Mouse (Mus musculus) embryonic facial prominence, embryonic 11.5 days (tissue): ENCODE measurements around the gene Sdk1. TPM values are rescaled to one million over a fixed set of nuclear protein-coding genes. Genes with fewer than 3 reads are reported as not detected.

ENCODE experiments used
- ATAC-seq: fragments of 200-750 bp; cut with Nextera tagmentation; replicated peaks from 2 replicates; pipeline ENCODE4 v1.8.0; 2017; ENCODE audit warnings: low read depth; ENCODE audit not compliant: insufficient number of reproducible peaks, low FRiP score, low TSS enrichment
- DNase-seq: peaks from one replicate; pipeline ENCODE4 v3.0.0-alpha.2; 2015; ENCODE audit warnings: low spot score
- H3K27ac ChIP-seq: fragments of 300-500 bp; sonication (generic); replicated peaks from 2 replicates; pipeline ENCODE4 v1.5.1; 2014; ENCODE audit warnings: mild to moderate bottlenecking, low read depth, low read length, control low read depth
- H3K27me3 ChIP-seq: fragments of 300-500 bp; sonication (generic); 2 replicates; pipeline ENCODE4 v1.6.1; 2014; ENCODE audit warnings: mild to moderate bottlenecking, low read length, moderate library complexity, mixed read lengths; ENCODE audit not compliant: control insufficient read depth, insufficient read depth
- H3K36me3 ChIP-seq: fragments of 300-500 bp; sonication (generic); replicated peaks from 2 replicates; pipeline ENCODE4 v1.6.1; 2014; ENCODE audit warnings: low read depth, mild to moderate bottlenecking, low read length, moderate library complexity, mixed read lengths; ENCODE audit not compliant: control insufficient read depth, insufficient read depth
- H3K4me1 ChIP-seq: fragments of 300-500 bp; sonication (generic); 2 replicates; pipeline ENCODE4 v1.6.1; 2014; ENCODE audit warnings: low read length, mixed read lengths; ENCODE audit not compliant: control insufficient read depth, insufficient read depth
- H3K4me2 ChIP-seq: fragments of 300-500 bp; sonication (generic); 2 replicates; pipeline ENCODE4 v1.6.1; 2014; ENCODE audit warnings: low read depth, mild to moderate bottlenecking, control low read depth, low read length, moderate library complexity
- H3K4me3 ChIP-seq: fragments of 300-500 bp; sonication (generic); 2 replicates; pipeline ENCODE4 v1.5.1; 2014; ENCODE audit warnings: low read depth, low read length, control low read depth
- H3K9ac ChIP-seq: fragments of 300-500 bp; sonication (generic); replicated peaks from 2 replicates; pipeline ENCODE4 v1.6.1; 2014; ENCODE audit warnings: mild to moderate bottlenecking, control low read depth, low read length
- H3K9me3 ChIP-seq: fragments of 300-500 bp; sonication (generic); replicated peaks from 2 replicates; pipeline ENCODE4 v1.6.1; 2016; ENCODE audit warnings: mild to moderate bottlenecking, low read length, inconsistent platforms, mixed read lengths; ENCODE audit not compliant: control insufficient read depth
- WGBS: fragments of 180-500 bp; shearing (Covaris S2); extraction: QIAGEN DNeasy Blood & Tissue Kit; methylation state at CpG from one replicate; pipeline ENCODE4 v1.1.7; 2014; 5-methylcytosine and 5-hydroxymethylcytosine counted together
- polyA plus RNA-seq: library from polyadenylated mRNA; unstranded; fragments of >200 nt; fragmentation: Nextera tagmentation; extraction: Ambion mirVana; gene quantifications from 2 replicates; pipeline ENCODE4 v1.2.1, GENCODE M21; 2014

The Sdk1 gene
- polyA plus RNA-seq, 1 experiment from 2014 or later, result 1.2 TPM

DNA sequence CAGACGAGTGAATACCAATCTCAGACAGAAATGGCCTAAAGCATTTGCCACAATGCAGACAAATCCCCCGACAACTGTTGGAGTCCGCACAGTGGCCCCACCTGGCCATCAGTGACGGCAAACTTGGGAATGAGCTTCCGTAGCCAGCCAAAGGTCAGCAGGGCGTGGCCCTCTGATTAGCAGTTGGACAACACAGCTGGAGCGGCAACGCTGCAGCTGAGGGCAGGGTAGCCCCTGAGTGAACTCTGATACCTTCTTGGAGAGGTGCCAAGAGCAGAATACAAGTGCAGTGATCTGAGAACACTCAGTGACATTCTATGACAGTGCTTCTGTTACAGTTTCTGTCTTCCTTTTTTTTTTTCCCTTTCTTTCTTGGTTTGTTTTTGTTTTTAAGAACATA is 610.9 kb downstream of the Sdk1 start:
- Histone ChIP-seq H3K27me3 (no peaks in the 10 kb centered on the region), H3K4me2 (no peak overlapping the region), H3K27ac (no peak overlapping the region), H3K4me1 (no peaks in the 10 kb centered on the region), H3K36me3 (no peaks in the 10 kb centered on the region), H3K9me3 (no peaks in the 10 kb centered on the region), H3K4me3 (no peak overlapping the region), H3K9ac (no peak overlapping the region)
- WGBS, result 31% methylated on average over 8 of the region's 8 CpGs
- ATAC-seq, result no peak
- peak; percentile 52 for DNase-seq

DNA sequence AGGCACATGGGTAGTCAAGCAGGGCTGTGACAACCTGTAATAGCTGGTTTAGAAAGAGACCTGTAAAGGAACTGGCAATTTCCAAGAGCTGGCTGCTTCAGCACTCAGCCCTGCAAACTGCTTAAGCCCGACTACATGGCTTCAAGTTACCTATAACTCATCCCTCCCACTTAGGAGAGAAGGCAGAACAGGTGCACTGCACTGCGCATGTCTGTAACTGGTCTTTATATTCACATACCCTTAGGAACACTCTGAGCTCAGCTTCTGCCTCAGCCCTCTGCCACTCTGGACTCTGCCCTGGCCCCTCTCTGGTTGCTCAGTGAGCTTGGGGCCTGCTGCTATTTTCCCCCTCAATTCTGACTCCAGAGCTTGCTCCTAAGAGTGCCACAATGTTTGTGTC is 615.2 kb downstream of the Sdk1 start:
- DNase-seq (no peak), ATAC-seq (no peak)
- Histone ChIP-seq H3K27ac (no peak overlapping the region), H3K4me1 (no peaks in the 10 kb centered on the region), H3K9me3 (no peaks in the 10 kb centered on the region), H3K27me3 (no peaks in the 10 kb centered on the region), H3K4me2 (no peak overlapping the region), H3K36me3 (no peaks in the 10 kb centered on the region), H3K4me3 (no peak overlapping the region), H3K9ac (no peak overlapping the region)
- WGBS, result 82% methylated on average over 2 of the region's 2 CpGs

DNA sequence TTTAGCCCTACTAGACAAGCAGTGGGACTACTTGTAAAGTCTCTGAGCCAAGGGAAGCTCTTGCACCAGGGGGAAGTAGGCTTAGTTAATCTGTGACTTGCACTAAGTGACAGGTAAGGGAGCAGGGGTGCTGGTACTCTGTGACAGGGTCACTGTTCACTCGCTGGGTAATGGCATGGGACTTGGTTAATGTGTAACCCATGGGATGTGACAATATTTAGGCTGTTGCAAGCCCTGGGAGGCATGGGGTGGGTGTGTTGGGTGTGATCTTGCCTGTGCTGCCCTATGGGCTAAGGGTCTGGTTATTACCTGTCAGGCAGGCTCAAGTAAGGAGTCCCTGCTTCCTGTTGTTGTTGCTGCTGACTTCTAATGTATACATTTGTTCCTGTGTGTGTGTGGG is 616.5 kb downstream of the Sdk1 start:
- DNase-seq, result no peak
- H3K27me3 ChIP-seq, result no peaks in the 10 kb centered on the region
- no peak overlapping the region for H3K4me3 ChIP-seq
- H3K36me3 ChIP-seq, result no peaks in the 10 kb centered on the region
- no peak overlapping the region for H3K27ac ChIP-seq
- 59% methylated on average over 1 of the region's 1 CpGs for WGBS
- no peaks in the 10 kb centered on the region for H3K9me3 ChIP-seq
- H3K4me1 ChIP-seq, result no peaks in the 10 kb centered on the region
- no peak for ATAC-seq
- no peak overlapping the region for H3K9ac ChIP-seq
- H3K4me2 ChIP-seq, result no peak overlapping the region

DNA sequence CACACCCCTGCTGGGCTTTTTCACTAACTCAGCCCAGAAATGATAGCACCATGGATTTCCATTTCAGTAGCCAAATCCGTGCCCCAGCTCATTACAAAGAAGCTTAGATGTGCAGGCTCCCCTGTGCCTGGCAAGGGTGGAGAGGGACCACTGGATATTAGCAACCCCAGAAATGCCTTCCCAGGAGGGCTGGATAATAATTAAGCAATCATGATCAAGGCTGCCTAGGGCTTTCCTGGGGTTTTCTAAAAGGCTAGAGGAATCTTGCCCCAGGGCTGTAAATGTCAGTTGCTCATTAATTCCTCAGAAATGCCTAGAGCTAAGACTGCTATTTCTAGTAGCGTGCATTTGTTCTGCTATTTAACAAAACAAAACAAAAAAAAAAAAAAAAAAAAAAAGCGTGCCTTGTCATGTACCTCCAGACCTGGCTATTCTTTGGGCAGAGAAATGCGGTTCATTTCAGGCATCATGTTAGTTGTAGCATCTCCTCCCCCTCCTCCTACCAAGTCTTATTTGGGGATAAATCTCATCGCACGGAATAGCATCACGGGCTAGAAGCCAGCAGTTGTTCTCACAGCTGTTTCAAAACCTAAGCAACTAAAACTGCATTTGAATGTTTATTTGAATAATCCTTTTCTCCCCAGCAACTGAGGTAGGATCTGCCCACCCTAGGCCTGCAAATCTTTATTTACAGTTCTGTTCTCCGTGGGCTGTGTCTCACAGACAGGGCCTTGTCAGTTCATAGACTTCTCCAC is 617.3 kb downstream of the Sdk1 start:
- Histone ChIP-seq H3K27me3 (no peaks in the 10 kb centered on the region), H3K36me3 (no peaks in the 10 kb centered on the region), H3K4me1 (no peaks in the 10 kb centered on the region), H3K9me3 (no peaks in the 10 kb centered on the region), H3K9ac (no peak overlapping the region), H3K4me2 (no peak overlapping the region), H3K4me3 (no peak overlapping the region), H3K27ac (no peak overlapping the region)
- ATAC-seq (no peak), DNase-seq (peak; percentile 31)
- 26% methylated on average over 8 of the region's 8 CpGs for WGBS

- no peak for ATAC-seq
- H3K27ac ChIP-seq, result no peak overlapping the region
- no peaks in the 10 kb centered on the region for H3K27me3 ChIP-seq
- H3K4me3 ChIP-seq, result no peak overlapping the region
- peak; percentile 30 for DNase-seq
- no peak overlapping the region for H3K4me2 ChIP-seq
- no peaks in the 10 kb centered on the region for H3K36me3 ChIP-seq
- WGBS, result 78% methylated on average over 3 of the region's 3 CpGs
- no peaks in the 10 kb centered on the region for H3K4me1 ChIP-seq
- H3K9ac ChIP-seq, result no peak overlapping the region
- no peaks in the 10 kb centered on the region for H3K9me3 ChIP-seq
Measured at GRCm38 (mm10) chr5:141866042-141866441, 624.8 kb downstream of the Sdk1 start.

- Histone ChIP-seq H3K9me3 (no peaks in the 10 kb centered on the region), H3K36me3 (no peaks in the 10 kb centered on the region), H3K9ac (no peak overlapping the region), H3K27me3 (no peaks in the 10 kb centered on the region), H3K27ac (no peak overlapping the region), H3K4me3 (no peak overlapping the region), H3K4me2 (no peak overlapping the region), H3K4me1 (no peaks in the 10 kb centered on the region)
- DNase-seq (no peak), ATAC-seq (no peak)
- 93% methylated on average over 11 of the region's 11 CpGs for WGBS
Measured at GRCm38 (mm10) chr5:141873751-141874150, 632.5 kb downstream of the Sdk1 start.

- Histone ChIP-seq H3K36me3 (no peaks in the 10 kb centered on the region), H3K27me3 (no peaks in the 10 kb centered on the region), H3K9me3 (no peaks in the 10 kb centered on the region), H3K4me1 (no peaks in the 10 kb centered on the region), H3K4me3 (no peak overlapping the region), H3K27ac (no peak overlapping the region), H3K9ac (no peak overlapping the region), H3K4me2 (no peak overlapping the region)
- WGBS, result 61% methylated on average over 5 of the region's 5 CpGs
- DNase-seq (no peak), ATAC-seq (no peak)
Measured at GRCm38 (mm10) chr5:141880661-141881060, 639.4 kb downstream of the Sdk1 start.

DNA sequence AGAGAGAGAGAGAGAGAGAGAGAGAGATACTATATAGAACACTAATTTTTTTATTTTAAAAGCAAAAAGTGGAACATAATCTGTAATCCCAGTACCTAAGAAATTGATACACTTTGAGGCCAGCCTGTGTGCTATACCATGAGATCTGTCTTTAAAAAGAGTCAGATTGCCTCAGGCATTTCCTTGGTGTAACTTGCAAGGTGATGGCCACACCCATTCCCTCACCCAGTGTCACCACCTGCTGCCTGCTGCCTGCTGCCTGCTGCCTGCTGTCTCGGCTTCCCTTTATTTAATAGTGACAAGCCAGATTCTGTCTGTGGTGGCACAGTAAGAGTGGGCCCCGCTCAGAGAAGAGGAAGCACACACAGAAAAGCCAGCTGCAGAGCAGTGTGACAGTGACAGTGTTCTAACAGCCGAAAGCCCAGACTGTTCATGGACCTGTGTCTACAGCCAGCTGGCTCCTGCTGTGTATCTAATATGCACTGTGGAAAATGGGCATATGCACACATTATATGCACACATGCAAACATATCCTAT is 642.9 kb downstream of the Sdk1 start:
- 56% methylated on average over 3 of the region's 3 CpGs for WGBS
- no peaks in the 10 kb centered on the region for H3K36me3 ChIP-seq
- H3K4me2 ChIP-seq, result no peak overlapping the region
- no peak overlapping the region for H3K9ac ChIP-seq
- no peak; the same call in 1 of the 2 replicates for ATAC-seq
- H3K9me3 ChIP-seq, result no peaks in the 10 kb centered on the region
- no peak for DNase-seq
- H3K27me3 ChIP-seq, result no peaks in the 10 kb centered on the region
- no peak overlapping the region for H3K4me3 ChIP-seq
- H3K27ac ChIP-seq, result no peak overlapping the region
- H3K4me1 ChIP-seq, result no peaks in the 10 kb centered on the region
